Mouse (Mus musculus): Measurements from ENCODE around the gene Hfe2. TPM values are rescaled to one million over a fixed set of nuclear protein-coding genes. Genes with fewer than 3 reads are reported as not detected.
A peak's percentile ranks its signal among the peaks of the same experiment; 100 is the strongest.

Hfe2 gene
- total and polyA plus RNA-seq, 3 experiments, result 199 to 295 (median 289) TPM

GRCm38 (mm10) chr3:96577566-96577965, 52.6 kb downstream of the Hfe2 start:
- H3K4me1 ChIP-seq (ENCODE audit: control insufficient read depth, insufficient read depth, low read length), result peaks cover 43% of the 10 kb centered on the region
- no peak for DNase-seq
- WGBS, result 40% methylated on average over 4 of the region's 4 CpGs
- peak overlapping the region; percentile 100 for H3K27ac ChIP-seq
- no peak for TF ChIP-seq POLR2A (IDR thresholded peaks at IDR 0.05; ENCODE audit: insufficient read depth, low read depth, low read length)
- TF ChIP-seq EP300 (IDR thresholded peaks at IDR 0.05; ENCODE audit: insufficient read depth, low read depth, low read length), result no peak
- no peak for TF ChIP-seq CTCF (IDR thresholded peaks at IDR 0.05)
- no peaks in the 10 kb centered on the region for H3K27me3 ChIP-seq (ENCODE audit: control insufficient read depth, insufficient read depth, low read length)
- no peaks in the 10 kb centered on the region for H3K79me2 ChIP-seq (replicated peaks; ENCODE audit: control insufficient read depth, insufficient read depth, low read length)
- H3K9ac ChIP-seq (ENCODE audit: low read depth, low read length), result peak overlapping the region; percentile 84
- intact Hi-C loops (cut with DNase I), result no loop called here
- no peaks in the 10 kb centered on the region; the same call in none of the 2 replicates for H3K36me3 ChIP-seq (ENCODE audit: control insufficient read depth, insufficient read depth, low read length)
- H3K4me3 ChIP-seq, result peak overlapping the region; percentile 35; the same call in 1 of the 2 replicates

Other genes starting within 250 kb of the Hfe2 start
- gene Fcgr1, start 231.2 kb upstream of the Hfe2 start, total RNA-seq (2021), result 1 to 10 TPM; 1.2 to 1.3 TPM
- gene Fcgr1, start 231.2 kb upstream of the Hfe2 start, polyA plus RNA-seq (2012; rRNA removed), result 1.1 and 2.4 TPM in 2 replicates
- gene BC107364, start 72.9 kb upstream of the Hfe2 start, total RNA-seq (2021), result not detected
- 0.15 TPM in 1 of 2 replicates, not detected in the other for gene BC107364, start 72.9 kb upstream of the Hfe2 start, polyA plus RNA-seq (2012; rRNA removed)
- gene Txnip, start 32.8 kb downstream of the Hfe2 start, total RNA-seq (2021), result 100 to 1,000 TPM; 276 to 338 TPM
- gene Txnip, start 32.8 kb downstream of the Hfe2 start, polyA plus RNA-seq (2012; rRNA removed), result 515 and 744 TPM in 2 replicates
- gene Gm16253, start 51.8 kb downstream of the Hfe2 start, total RNA-seq (2021), result 1 to 10 TPM; 1.8 to 2.8 TPM
- gene Gm16253, start 51.8 kb downstream of the Hfe2 start, polyA plus RNA-seq (2012; rRNA removed), result not detected in 2 replicates
- 10 to 100 TPM; 24.3 to 35.0 TPM for gene Polr3gl, start 69.0 kb downstream of the Hfe2 start, total RNA-seq (2021)
- gene Polr3gl, start 69.0 kb downstream of the Hfe2 start, polyA plus RNA-seq (2012; rRNA removed), result 20.1 and 21.9 TPM in 2 replicates
- 1 to 10 TPM; 1.3 to 2.4 TPM for gene Ankrd34a, start 71.5 kb downstream of the Hfe2 start, total RNA-seq (2021)
- gene Ankrd34a, start 71.5 kb downstream of the Hfe2 start, polyA plus RNA-seq (2012; rRNA removed), result 2.1 and 3.1 TPM in 2 replicates
- 10 to 100 TPM; 24.7 to 25.3 TPM for gene Lix1l, start 76.0 kb downstream of the Hfe2 start, total RNA-seq (2021)
- 25.2 and 39.9 TPM in 2 replicates for gene Lix1l, start 76.0 kb downstream of the Hfe2 start, polyA plus RNA-seq (2012; rRNA removed)
- 10 to 100 TPM; 29.5 to 33.9 TPM for gene Rbm8a, start 104.8 kb downstream of the Hfe2 start, total RNA-seq (2021)
- gene Rbm8a, start 104.8 kb downstream of the Hfe2 start, polyA plus RNA-seq (2012; rRNA removed), result 8.4 and 12.0 TPM in 2 replicates
- 10 to 100 TPM; 32.2 to 36.4 TPM for gene Pex11b, start 110.2 kb downstream of the Hfe2 start, total RNA-seq (2021)
- gene Pex11b, start 110.2 kb downstream of the Hfe2 start, polyA plus RNA-seq (2012; rRNA removed), result 41.3 and 65.8 TPM in 2 replicates
- gene Gm42957, start 110.3 kb downstream of the Hfe2 start, total RNA-seq (2021), result under 1 TPM in 1 of 2 experiments, not detected in 1; 0.30 TPM
- 0.04 and 0.15 TPM in 2 replicates for gene Gm42957, start 110.3 kb downstream of the Hfe2 start, polyA plus RNA-seq (2012; rRNA removed)
- gene Itga10, start 120.4 kb downstream of the Hfe2 start, total RNA-seq (2021), result under 1 TPM; 0.70 to 0.91 TPM
- 1.5 and 2.9 TPM in 2 replicates for gene Itga10, start 120.4 kb downstream of the Hfe2 start, polyA plus RNA-seq (2012; rRNA removed)
- 1 to 10 TPM in 1 of 2 experiments, under 1 TPM in 1; 0.80 to 1.2 TPM for gene Ankrd35, start 145.0 kb downstream of the Hfe2 start, total RNA-seq (2021)
- 1.2 and 1.5 TPM in 2 replicates for gene Ankrd35, start 145.0 kb downstream of the Hfe2 start, polyA plus RNA-seq (2012; rRNA removed)
- gene Pias3, start 171.2 kb downstream of the Hfe2 start, total RNA-seq (2021), result 10 to 100 TPM; 10.3 to 11.7 TPM
- gene Pias3, start 171.2 kb downstream of the Hfe2 start, polyA plus RNA-seq (2012; rRNA removed), result 20.6 and 20.7 TPM in 2 replicates
- 1 to 10 TPM; 2.6 to 3.1 TPM for gene Nudt17, start 183.4 kb downstream of the Hfe2 start, total RNA-seq (2021)
- 4.8 and 5.0 TPM in 2 replicates for gene Nudt17, start 183.4 kb downstream of the Hfe2 start, polyA plus RNA-seq (2012; rRNA removed)
- gene Polr3c, start 202.5 kb downstream of the Hfe2 start, total RNA-seq (2021), result 10 to 100 TPM; 22.4 to 24.4 TPM
- 21.2 and 33.5 TPM in 2 replicates for gene Polr3c, start 202.5 kb downstream of the Hfe2 start, polyA plus RNA-seq (2012; rRNA removed)
- gene Rnf115, start 202.5 kb downstream of the Hfe2 start, total RNA-seq (2021), result 10 to 100 TPM; 22.6 to 25.4 TPM
- 11.4 and 19.7 TPM in 2 replicates for gene Rnf115, start 202.5 kb downstream of the Hfe2 start, polyA plus RNA-seq (2012; rRNA removed)